Mouse (Mus musculus): ENCODE data around the gene Gm21118.
"Not testable (repeated sequence)": the region's sequence is repeated elsewhere in the genome, so short reads cannot be mapped to it uniquely, and the experiment has no call there.

Gm21118 gene

DNA sequence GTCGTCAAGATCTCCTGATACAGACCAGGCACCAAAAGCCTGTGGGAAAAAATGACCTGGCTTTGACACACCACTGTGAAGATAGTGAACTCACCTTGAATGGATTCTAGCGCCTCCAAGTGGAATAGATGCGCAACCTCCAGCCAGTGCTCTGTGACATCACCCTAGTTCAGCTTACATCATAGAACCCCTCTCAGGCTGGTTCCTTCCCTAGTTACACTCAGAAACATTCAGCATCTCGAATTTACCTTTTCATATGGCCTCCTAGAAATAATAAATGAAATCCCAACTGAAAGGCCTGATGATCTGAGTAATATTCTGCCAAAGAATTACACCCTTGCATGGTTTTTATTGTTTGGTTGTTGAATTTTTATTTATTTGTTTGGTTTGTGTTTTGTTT is at the start of gene Gm21118:
Gm21118 (minus strand) TSS at position 101 of the 400 bp plus-strand sequence.
- not testable (repeated sequence) for DNase-seq (ENCODE audit: low read depth, low spot score)

DNA sequence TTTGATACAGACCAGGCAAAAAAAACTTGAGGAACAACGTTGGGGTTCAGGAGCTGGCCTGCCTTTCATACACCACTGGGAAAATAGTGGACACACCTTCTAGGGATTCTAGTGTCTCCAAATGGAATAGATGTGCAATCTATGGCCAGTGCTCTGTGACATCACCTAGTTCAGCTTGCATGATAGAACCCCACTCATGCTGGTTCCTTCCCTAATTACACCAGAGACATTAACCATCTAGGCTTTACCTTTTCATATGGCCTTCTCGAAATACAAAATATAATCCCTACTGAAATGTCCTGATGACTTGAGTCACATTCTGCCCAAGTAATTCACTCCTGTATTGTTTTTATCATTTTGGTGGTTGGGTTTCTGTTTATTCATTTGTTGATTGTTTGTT is 29.7 kb upstream of the Gm21118 start, which contains the start of the genes Gm29423 and Gm29644:
Gm29423 (minus strand) TSS at position 101 of the 400 bp plus-strand sequence.
Gm29644 (minus strand) TSS at position 157 of the 400 bp plus-strand sequence.
- DNase-seq (ENCODE audit: low read depth, low spot score), result not testable (repeated sequence)
